Mouse (Mus musculus): ENCODE data around the gene Rit1. TPM values are rescaled to one million over a fixed set of nuclear protein-coding genes. Genes with fewer than 3 reads are reported as not detected.
"Not testable (repeated sequence)": the region's sequence is repeated elsewhere in the genome, so short reads cannot be mapped to it uniquely, and the experiment has no call there.

The Rit1 gene
- polyA plus RNA-seq, 1 experiment from 2014 or later: 57.4 TPM

DNA sequence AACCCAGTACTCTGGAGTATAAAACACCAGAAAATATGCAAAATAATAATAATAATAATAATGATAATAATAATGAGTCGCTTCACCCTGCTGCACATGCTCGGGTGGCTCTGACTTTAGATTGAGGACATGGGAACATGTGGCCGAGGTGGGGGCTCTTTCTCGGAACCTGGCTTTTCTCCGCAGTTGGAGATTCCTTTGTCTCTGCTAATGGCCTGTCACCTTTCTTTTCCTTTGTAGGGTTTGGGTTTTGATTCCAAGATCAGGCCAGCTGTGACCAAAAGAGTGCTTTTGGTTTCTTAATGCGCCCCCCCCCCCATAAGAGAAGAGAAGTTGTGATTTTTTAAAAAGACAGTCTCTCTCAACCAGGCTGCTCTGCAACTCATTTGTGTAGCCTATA is 56.5 kb downstream of the Rit1 start:
- not testable (repeated sequence) for H3K9ac ChIP-seq (replicated peaks; ENCODE audit: low read length); H3K27me3 ChIP-seq (ENCODE audit: control insufficient read depth, insufficient read depth, low read length); ATAC-seq (ENCODE audit: low FRiP score, low TSS enrichment); DNase-seq; H3K36me3 ChIP-seq (ENCODE audit: control insufficient read depth, insufficient read depth, low read length); H3K27ac ChIP-seq (replicated peaks; ENCODE audit: low read depth, low read length); H3K4me1 ChIP-seq (ENCODE audit: control insufficient read depth, insufficient read depth, low read length); H3K9me3 ChIP-seq (ENCODE audit: control insufficient read depth, low read length); H3K4me3 ChIP-seq (replicated peaks; ENCODE audit: low read depth, low read length); H3K4me2 ChIP-seq (ENCODE audit: low read length)
- WGBS: 88% methylated on average over 6 of the region's 6 CpGs

DNA sequence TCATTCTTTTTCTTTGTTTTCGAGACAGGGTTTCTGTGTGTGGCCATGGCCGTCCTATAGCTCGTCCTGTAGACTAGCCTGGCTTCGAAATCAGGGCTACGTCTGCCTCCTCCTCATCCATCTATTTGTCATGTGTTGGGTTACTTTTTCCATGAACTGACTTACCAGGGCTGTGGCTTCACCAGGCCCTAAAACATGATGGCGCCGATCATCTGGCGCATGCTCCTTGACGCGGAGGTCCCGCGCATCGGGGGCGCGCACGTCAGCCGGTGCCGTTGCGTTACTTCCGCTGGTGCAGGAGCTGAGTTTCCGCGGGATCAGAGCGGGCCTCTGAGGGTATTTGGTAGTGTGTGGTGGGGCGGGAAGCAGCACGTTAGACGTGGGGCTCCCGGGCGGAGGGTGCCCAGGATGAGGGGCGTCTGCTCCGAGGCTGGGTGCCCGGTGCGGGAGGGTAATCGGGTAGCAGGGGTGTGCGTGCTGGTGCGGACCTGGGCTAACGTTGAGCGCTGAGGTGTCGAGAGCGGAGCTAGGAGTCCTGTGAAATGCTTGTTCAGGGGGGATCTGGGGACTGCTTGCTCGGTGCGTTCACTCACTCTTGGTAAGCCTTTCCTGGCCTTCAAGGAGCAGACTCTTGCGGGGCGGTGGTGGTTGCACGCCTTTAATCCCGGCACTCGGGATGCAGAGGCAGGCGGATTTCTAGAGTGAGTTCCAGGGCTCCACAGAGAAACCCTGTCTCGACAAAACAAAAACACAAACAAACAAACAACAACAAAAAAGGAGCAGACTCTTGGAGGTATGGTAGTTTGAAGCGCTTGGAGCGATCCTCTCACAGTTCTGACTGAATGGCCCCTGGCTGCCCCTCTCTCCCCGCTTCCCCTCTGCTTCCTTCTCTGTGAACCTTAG is 58.6 kb downstream of the Rit1 start, which contains the start of gene Syt11:
Syt11 (minus strand) TSS at position 226 of the 903 bp plus-strand sequence.
- H3K4me3 ChIP-seq (replicated peaks; ENCODE audit: low read depth, low read length): peak within 1 kb of the TSS; percentile 31
- not testable (repeated sequence) for H3K4me1 ChIP-seq (ENCODE audit: control insufficient read depth, insufficient read depth, low read length); H3K36me3 ChIP-seq (ENCODE audit: control insufficient read depth, insufficient read depth, low read length); H3K27me3 ChIP-seq (ENCODE audit: control insufficient read depth, insufficient read depth, low read length); H3K9me3 ChIP-seq (ENCODE audit: control insufficient read depth, low read length); H3K9ac ChIP-seq (replicated peaks; ENCODE audit: low read length)
- WGBS: 3% methylated on average over 34 of the region's 51 CpGs
- ATAC-seq (ENCODE audit: low FRiP score, low TSS enrichment) (peak; percentile 35; the same call in 1 of the 2 replicates), DNase-seq (peak; percentile 44)
- H3K27ac ChIP-seq (replicated peaks; ENCODE audit: low read depth, low read length): peak within 1 kb of the TSS; percentile 84
- H3K4me2 ChIP-seq (ENCODE audit: low read length): peak within 1 kb of the TSS; percentile 48

Other genes starting within 250 kb of the Rit1 start
- gene Lmna, start 206.9 kb upstream of the Rit1 start, polyA plus RNA-seq (2014; fragmentation: Nextera tagmentation; extraction: Ambion mirVana): 31.0 and 34.3 TPM in 2 replicates
- gene Mex3a, start 184.4 kb upstream of the Rit1 start, polyA plus RNA-seq (2014; fragmentation: Nextera tagmentation; extraction: Ambion mirVana): 50.8 and 51.8 TPM in 2 replicates
- not detected in 2 replicates for gene Rab25, start 168.5 kb upstream of the Rit1 start, polyA plus RNA-seq (2014; fragmentation: Nextera tagmentation; extraction: Ambion mirVana)
- gene Lamtor2, start 163.8 kb upstream of the Rit1 start, polyA plus RNA-seq (2014; fragmentation: Nextera tagmentation; extraction: Ambion mirVana): 93.4 and 154 TPM in 2 replicates
- 42.4 and 47.8 TPM in 2 replicates for gene Ubqln4, start 163.1 kb upstream of the Rit1 start, polyA plus RNA-seq (2014; fragmentation: Nextera tagmentation; extraction: Ambion mirVana)
- gene Ssr2, start 141.0 kb upstream of the Rit1 start, polyA plus RNA-seq (2014; fragmentation: Nextera tagmentation; extraction: Ambion mirVana): 110 and 114 TPM in 2 replicates
- gene Arhgef2, start 110.9 kb upstream of the Rit1 start, polyA plus RNA-seq (2014; fragmentation: Nextera tagmentation; extraction: Ambion mirVana): 122 and 134 TPM in 2 replicates
- gene Rxfp4, start 63.7 kb upstream of the Rit1 start, polyA plus RNA-seq (2014; fragmentation: Nextera tagmentation; extraction: Ambion mirVana): not detected in 2 replicates
- gene Khdc4, start 31.0 kb upstream of the Rit1 start, polyA plus RNA-seq (2014; fragmentation: Nextera tagmentation; extraction: Ambion mirVana): 68.2 and 91.0 TPM in 2 replicates
- gene Syt11, start 58.3 kb downstream of the Rit1 start, polyA plus RNA-seq (2014; fragmentation: Nextera tagmentation; extraction: Ambion mirVana): 169 and 199 TPM in 2 replicates
- gene Gon4l, start 118.4 kb downstream of the Rit1 start, polyA plus RNA-seq (2014; fragmentation: Nextera tagmentation; extraction: Ambion mirVana): 14.4 and 18.3 TPM in 2 replicates
- gene Msto1, start 197.2 kb downstream of the Rit1 start, polyA plus RNA-seq (2014; fragmentation: Nextera tagmentation; extraction: Ambion mirVana): 48.3 and 53.2 TPM in 2 replicates
- 22.5 and 24.9 TPM in 2 replicates for gene Ash1l, start 233.8 kb downstream of the Rit1 start, polyA plus RNA-seq (2014; fragmentation: Nextera tagmentation; extraction: Ambion mirVana)
- gene Dap3, start 234.3 kb downstream of the Rit1 start, polyA plus RNA-seq (2014; fragmentation: Nextera tagmentation; extraction: Ambion mirVana): 110 and 138 TPM in 2 replicates

Data from midbrain, embryonic 14.5 days (tissue).